Mouse (Mus musculus): ENCODE data around the gene Lman2l.

Gene Lman2l

DNA sequence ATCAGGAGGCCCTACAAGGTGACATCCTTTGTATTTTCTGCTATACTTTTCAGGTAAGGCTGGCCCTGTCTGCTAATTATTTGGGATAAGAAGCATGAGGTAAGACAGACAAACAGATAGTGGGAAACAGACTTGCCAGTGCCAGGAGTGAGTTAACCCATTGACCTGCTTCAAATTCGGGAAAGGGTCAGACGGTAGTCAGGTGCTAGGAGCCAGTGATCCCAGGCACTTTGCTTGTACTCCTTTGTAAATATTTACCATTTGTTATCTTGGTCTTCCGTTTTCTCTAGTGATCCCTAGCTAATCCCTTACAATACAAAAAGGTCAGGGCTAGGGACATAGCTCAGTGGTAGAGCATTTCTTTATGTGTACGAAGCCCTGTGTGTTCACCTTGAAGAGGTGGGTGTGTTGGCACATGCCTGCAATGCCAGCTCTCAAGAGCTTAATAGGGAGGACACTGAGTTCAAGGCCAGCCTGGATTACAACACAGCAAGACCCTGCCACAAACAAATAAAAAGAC, 20.6 kb upstream of the Lman2l start:
- intact Hi-C loops (cut with DNase I) = no loop called here

DNA sequence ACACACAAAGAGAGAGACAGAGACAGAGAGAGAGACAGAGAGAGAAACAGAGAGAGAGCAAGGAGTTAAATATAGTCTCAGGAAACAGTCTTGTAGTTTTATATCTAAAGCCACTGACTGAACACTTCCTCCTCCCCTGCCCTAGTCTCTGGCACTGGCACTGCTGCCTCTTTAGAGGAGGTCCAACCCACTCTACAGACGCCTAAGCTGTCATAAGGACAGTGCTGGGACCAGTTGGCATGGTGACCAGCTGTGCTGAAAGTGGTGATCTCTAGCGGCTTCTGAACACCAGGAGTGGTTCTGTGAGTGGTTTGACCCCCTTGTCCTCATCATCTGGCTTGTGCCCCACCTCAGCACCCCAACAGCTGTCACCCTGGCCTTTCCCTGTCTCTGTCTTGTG, 16.8 kb upstream of the Lman2l start:
- intact Hi-C loops (cut with DNase I) = no loop called here

DNA sequence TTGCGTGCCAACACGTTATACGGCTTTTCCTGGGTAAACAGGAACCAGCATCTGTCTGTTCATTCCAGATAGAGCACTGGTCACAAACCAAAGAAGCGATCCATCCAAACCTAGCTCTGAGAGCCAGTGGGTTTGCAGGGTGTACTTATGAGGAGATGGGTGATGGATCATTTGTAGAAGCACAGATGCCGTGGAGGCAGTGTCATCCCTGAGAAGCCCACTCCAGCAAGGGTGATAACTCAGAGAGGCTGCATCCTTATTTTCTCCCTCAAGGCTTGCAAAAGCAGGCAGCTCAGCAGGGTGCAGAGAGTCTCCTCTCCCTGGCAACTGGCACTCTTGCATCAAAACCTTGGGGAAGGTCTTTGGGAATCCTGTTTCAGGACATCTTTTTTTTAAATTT, 13.1 kb upstream of the Lman2l start:
- intact Hi-C loops (cut with DNase I) = no loop called here

DNA sequence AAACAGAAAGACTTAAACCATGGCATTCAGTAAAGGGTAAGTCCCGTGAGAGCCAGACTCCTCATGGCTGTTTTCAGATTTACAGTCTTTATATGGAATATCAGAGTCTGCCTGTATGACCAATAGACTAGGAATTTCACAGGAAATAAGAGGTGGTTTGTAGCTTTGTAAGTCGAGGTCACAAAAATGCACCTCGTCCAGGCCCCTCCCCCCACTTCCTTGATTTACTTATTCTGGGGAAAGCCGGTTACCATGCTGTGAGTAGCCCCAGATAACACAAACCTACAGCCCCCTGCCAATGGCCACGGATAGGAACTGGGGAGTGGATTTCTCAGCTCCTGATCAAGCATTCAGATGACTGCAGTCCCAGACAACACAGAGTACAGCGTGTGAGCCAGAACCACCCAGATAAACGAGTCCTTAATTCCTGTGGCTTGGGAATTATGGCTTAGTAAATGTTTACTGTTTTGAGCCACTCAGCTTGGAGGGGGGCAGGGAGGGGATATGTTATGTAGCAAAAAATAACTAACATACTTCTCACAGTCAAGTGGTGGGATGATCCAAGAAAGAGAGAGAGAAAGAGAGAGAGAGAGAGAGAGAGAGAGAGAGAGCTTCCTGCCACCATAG, 12.4 kb upstream of the Lman2l start:
- intact Hi-C loops (cut with DNase I) = no loop called here

DNA sequence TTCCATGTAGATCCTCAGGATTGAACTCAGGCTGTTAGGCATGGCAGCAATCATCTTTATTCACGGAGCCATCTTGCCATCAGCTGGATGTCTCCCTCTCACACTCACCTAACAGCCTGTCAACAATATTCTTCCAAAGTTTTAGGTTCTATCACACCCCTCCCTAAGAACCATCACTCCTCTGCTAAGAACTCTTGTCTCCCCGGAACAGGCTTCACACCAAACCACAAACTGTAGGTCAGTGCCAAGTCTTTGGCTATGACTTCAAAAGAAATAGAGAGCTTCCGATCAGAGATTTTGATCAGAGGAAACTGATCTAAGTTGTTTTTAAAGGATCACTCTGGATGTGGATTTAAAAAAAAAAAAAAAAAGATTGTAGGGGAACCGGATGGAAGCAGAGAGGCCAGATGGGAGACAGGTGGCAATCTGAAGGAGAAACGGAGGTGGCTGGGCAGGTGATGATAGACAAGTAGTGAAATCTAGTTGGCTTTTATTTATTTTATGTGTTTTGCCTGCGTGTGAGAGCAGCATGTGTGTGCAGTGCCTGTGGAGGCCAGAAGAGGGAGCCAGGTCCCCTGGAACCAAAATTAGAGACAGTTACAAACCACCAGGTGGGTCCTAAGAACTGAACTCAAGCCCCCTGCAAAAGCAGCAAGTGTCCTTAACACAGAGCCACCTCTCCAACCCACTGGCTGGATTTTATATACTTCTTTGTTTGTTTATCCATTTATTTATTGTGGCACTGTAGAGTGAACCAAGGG, 9.2 kb upstream of the Lman2l start:
- intact Hi-C loops (cut with DNase I) = no loop called here

DNA sequence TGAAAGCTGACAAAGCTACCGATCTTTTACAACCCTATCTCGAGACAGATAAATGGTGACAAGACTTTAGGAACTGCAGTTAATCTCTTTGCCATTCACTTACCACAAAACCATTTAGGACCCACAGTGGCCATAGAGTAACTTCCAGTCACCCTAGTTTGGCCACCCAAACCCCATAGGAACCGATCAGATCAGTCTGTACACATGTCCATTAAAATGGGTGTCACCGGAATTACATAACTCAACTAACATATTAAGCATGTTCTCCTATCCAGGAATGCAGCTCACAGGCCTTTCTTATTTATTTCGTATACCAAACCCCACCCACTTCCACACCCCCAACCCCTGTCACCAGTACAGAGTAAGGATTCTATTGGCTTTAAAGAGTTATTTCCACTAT, 1.8 kb upstream of the Lman2l start:
- intact Hi-C loops (cut with DNase I) = no loop called here

DNA sequence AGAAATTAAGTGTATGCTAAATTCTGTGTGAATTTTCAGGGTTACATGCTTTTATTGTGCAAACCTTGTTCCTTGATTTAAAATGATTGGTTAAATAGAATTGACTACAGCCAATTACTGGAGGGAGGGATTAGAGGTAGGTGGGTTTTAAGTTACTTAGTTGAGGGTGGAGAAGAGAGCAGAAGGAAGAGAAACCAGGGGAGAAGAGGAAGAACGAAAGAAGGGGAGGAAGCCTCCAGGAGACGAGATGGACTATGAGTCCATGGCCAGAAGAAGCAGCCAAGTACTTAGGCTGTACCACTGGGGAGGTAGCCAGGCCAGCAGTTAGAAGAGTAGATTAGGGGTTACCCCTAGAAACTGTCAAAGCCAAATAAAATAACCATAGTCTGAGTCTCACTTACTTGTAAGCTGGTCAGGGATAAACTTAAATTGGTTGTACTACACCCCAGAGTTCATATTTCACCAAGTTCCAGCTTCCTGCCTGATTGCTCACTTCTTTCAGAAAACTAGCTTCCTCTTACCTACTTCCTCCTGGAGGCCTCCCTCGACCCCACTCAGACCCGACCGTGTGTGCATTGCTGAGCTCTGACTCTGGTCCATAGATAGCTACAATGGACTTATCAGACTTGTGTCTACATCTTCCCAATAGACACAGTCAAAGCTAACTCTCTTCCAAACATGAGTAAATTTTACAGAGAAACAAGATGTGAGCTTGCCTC, 1.2 kb upstream of the Lman2l start:
- intact Hi-C loops (cut with DNase I) = no loop called here

DNA sequence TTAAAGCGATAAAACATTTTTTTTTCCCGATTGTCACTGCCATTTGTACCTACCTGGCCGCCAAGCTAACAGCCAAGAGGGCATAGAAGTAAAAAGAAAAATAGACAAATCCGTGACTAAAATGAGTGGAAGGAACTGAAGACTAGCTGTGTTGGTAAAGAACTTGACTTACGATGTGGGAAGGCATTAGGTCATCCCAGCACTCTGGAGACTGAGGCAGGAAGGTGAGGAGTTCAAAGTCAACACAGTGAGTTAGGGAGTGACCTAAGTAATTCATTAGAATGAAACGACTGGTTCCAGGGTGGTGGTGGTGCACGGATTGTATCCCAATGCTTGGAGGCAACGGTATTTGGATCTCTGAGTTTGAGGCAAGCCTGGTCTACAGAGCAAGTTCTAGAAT, 437 bp upstream of the Lman2l start:
- intact Hi-C loops (cut with DNase I) = no loop called here

DNA sequence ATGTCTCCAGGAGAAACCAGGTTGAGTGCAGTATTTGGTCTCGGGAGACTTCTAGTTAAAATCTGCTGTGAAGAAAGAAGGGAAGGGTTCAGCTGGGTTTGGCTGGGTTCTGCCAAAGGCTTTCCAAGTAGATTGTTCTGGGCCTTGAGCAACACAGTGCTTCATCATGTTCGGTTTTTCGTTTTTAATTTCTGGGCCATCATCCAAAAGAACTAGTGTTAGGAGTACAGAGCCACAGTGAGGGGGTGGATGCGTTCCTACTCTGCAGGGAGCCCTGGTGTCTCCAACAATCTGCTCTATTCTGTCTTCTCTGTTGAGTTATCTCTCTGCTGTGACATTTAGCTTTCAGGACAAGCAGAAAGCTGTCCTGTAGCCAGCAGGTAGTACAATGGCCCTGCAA, 4.0 kb downstream of the Lman2l start:
- intact Hi-C loops (cut with DNase I) = no loop called here

DNA sequence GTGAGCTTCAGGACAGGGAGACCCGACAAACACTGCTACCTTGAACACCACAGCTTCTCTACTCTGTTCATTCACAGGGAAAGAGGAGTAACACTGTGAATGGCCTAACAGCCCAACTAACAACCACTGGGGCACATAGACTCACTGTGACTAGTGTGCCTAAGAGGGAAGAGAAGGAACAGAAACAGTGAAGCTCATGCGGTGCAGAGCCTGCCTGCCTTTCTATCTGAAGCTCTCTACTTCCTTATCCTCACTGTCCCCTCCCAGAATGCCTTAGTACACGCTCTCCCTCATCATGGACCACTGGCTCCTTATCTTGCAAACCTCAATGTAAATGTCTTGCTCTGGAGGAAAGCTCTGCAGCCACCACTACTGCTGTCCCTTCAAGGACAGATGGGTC, 7.8 kb downstream of the Lman2l start:
- intact Hi-C loops (cut with DNase I) = no loop called here

DNA sequence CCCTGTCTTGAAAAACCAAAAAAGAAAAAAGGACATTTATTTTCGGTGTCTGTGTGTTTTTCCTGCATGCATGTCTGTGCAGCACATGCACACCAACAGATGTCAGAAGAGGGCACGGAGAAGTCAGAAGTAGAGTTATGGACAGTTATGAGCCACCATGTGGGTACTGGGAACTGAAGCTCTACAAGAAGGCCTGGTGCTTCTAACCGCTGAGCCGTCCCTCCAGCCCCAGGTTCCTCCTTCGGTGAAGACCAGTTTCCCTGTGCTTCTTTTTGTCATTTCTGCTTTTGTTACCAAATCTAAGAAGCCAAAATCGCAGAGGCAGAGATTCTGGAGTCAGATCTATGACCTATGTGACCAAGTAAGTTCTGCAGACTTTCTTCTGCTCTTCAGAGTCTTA, 8.6 kb downstream of the Lman2l start:
- intact Hi-C loops (cut with DNase I) = no loop called here

DNA sequence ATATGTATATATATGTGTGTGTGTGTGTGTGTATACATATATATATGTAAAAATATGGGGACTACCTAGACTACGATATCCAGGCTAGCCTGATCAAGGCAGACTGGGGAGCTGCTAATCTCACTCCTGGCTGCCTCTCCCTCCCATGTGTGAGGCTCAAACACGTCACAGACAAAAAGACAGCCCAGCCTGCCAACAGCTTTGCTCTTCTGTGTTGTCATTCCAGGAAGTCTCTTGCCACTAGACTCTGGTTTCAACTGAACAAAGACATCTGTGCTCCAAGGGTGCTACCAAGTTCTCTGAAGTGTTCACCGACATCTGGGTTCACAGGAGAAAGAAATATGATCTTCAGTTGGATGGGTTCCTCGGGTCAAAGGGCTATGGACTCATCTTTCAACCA, 10.0 kb downstream of the Lman2l start:
- intact Hi-C loops (cut with DNase I) = no loop called here

DNA sequence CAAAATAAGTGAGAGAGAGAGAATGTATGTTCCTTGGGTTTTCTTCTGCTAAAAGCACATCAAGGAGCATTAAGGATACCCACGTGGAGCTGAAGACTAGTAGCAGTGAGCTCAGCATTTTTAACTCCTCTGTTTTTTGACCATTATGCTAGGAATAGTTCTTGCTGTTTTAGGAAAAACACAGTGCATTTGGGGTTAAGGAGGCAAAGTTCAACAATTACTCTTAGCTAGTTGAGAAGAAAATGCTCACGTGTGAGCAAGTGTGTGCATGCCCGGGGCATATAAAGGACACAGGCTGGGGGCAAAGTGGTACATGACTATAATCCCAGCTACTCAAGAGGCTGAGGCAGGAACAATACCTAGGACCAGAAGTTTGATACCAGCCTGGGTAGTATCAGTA, 11.5 kb downstream of the Lman2l start:
- intact Hi-C loops (cut with DNase I) = no loop called here

DNA sequence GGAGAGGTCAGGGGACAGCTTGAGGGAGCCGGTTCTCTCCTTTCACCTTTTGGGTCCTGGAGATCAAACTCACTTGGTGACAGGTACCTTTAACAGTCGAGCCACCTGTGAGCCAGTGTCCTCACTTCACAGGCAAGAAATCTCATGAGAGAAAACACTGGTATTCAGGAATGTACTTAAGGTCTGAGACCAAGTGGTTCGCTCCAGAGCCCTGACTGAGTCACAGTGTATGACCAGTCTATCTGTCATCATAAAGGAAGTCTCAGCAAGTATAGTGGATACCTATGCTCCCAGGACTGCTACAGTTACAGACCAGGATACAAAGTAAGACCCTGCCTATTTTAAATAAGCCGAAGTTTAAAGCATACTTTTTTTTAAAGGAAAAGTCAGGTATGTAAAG, 12.1 kb downstream of the Lman2l start:
- intact Hi-C loops (cut with DNase I) = no loop called here

DNA sequence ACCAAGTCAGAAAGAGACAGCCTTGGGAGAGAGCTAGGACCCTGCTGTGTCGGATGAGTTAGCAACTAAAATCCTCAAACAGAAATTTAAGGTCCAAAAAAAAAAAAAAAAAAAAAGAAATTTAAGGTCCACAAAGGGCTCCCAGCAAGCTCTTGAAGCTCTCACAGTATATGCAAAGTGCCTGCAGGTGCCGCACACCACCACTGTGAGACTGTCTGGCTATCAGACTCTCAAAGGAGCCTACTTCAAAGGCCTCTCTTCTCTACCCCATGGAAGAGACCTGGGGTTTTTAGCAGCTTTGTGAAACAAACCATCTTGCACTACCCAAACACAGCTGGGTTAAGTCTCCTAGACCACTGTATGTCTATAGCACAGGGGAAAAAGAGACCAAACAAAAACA, 15.6 kb downstream of the Lman2l start:
- intact Hi-C loops (cut with DNase I) = no loop called here

DNA sequence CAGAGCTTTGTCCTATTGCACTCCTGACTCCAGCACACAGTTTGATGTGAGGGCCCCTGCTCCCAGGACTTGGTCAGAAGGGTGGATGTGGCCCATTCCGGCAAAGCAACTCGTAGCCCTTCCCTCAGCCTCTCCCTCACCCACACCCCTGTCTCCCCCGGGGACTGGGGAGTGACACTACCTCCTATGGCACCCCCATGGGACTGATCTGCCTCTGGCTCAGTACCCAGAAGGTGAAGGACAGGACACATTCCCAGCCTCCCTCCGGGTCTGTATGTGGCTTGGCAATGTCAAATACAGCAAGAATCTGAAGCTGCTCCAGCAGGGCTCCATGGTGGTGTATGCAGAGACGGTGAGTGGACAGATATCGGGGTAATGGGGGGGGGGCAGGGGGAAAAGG, 40.5 kb downstream of the Lman2l start:
- intact Hi-C loops (cut with DNase I) = no loop called here

DNA sequence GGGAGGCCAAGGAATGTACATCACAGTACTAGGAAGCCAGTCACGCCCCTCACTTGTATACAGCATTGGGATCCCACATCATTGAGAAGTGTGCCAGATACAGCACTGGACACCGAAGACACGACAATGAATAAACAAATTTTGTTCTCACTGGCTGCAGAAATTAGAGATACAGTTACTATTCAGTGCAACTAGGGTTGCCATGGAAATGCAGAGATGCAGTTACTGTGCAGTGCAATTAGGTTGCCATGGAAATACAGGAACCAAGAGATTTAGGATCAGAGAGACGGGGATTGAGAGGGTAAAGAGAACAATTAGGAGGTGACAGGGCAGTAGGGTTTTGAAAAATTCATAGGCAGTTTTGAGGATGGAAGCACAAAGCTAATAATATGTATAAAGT, 43.6 kb downstream of the Lman2l start:
- intact Hi-C loops (cut with DNase I) = no loop called here

DNA sequence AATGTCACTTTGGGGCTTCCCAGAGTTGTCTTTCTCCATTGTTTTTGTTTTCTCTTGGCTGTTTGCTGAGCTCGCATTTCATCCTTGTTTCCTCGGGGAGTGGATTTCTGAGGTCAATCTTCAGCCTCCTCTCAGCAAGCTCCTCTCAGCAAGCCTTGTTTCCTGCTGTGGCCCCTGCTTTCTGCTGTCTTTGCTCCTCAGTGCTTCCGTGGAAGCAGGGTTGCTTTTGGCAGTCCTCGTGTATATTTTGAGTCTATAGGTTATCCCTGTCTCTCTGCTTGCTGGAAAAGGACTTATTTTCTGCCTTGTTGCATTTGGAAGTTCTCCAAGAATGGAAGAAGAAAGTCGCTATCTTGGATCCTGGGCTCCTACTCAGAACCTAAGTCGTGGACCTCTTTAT, 48.0 kb downstream of the Lman2l start:
- intact Hi-C loops (cut with DNase I) = no loop called here

DNA sequence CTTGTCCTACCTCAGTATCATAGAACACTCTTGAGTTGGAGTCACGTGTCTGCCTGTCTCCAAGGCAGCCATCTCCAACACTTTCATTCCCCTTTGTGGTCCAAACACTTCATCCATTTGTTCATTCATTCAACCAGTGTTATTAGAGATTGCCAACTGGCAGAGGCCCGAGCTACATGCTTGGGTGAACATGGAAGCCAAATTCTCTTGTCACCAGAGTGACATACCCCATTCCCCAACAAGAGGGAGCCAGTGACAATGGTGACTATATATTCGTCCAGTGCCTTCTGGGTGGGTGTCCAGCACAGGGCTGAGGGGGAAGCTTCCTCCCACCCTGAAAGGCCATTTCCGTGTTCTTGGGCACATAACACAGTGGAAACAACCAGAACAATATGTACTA, 65.5 kb downstream of the Lman2l start:
- intact Hi-C loops (cut with DNase I) = no loop called here

DNA sequence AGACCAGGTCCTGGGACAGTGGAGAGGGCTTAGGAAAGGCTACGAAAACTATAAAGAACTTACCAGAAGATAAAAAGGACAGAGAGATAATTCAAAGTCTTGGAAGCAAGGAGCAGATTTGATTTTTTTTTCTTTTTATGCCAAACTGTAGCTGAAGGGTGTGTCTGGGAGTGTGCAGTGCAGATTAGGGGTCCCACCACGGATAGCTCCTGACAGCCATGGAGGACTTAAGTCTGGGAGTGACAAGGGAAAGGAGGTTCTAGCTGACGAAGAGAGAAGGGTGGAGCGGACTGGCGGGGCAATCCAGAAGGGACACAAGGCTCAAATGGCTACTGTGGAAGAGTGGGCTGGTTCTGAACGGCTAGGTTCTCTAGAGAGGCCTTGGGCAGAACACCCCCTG, 66.2 kb downstream of the Lman2l start:
- intact Hi-C loops (cut with DNase I) = no loop called here

DNA sequence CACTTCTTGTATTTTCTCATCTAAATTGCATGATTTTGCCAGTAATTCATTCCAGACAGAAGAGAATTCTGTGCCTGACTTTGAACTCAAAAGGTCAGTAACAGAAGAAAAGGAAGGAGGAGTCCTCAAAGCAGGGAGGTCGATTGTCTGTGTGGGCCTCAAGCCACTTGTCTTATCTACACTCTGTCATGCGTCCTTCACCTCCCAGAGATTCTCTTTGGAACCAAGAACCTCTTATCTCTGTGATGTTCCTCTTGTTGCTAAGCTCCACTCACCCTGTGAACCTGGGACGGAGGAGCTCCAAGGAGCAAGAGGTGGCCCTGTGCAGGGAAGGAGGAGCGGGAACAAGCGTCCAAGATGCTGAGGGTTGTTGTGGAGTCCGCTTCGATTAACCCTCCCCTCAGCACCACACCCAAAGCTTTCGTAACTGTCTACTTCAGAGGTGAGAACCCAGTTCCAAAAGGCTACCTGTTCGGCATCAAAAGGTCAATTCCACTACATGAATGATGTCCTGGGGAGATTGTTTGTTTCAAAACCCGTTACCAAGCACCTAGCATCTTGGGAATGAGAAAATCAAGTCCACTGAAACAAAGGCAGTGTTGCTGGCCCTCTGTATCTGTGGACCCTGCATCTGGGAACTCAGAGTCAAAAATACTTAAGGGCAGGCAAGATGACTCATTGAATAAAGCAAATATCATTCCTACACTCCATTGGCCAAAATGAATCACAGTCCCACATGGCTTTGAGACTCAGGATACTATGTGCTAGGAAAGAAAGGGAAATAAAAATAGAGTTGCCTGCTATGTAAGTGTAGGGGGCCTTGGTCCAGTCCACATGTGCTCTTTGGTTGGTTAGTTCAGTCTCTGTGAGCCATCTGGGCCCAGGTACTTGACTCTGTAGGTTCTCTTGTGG, 72.9 kb downstream of the Lman2l start, which contains the start of gene Fer1l5:
Gene Fer1l5 (plus strand): TSS at position 358 of the 912 bp plus-strand sequence.
- intact Hi-C loops (cut with DNase I) = no loop called here

Measured in adrenal gland (tissue).